Mouse (Mus musculus) frontal cortex, postnatal 10 days (tissue): ENCODE data around the gene Slc16a6.
"Not testable (repeated sequence)": the region's sequence is repeated elsewhere in the genome, so short reads cannot be mapped to it uniquely, and the experiment has no call there.

Experiments
- DNase-seq, 2 experiments: peaks; one replicate each; pipeline ENCODE4 v3.0.0; 2022; ENCODE audit warnings: low spot score in 2 of 2, mixed read lengths in 1 of 2

The Slc16a6 gene

DNA sequence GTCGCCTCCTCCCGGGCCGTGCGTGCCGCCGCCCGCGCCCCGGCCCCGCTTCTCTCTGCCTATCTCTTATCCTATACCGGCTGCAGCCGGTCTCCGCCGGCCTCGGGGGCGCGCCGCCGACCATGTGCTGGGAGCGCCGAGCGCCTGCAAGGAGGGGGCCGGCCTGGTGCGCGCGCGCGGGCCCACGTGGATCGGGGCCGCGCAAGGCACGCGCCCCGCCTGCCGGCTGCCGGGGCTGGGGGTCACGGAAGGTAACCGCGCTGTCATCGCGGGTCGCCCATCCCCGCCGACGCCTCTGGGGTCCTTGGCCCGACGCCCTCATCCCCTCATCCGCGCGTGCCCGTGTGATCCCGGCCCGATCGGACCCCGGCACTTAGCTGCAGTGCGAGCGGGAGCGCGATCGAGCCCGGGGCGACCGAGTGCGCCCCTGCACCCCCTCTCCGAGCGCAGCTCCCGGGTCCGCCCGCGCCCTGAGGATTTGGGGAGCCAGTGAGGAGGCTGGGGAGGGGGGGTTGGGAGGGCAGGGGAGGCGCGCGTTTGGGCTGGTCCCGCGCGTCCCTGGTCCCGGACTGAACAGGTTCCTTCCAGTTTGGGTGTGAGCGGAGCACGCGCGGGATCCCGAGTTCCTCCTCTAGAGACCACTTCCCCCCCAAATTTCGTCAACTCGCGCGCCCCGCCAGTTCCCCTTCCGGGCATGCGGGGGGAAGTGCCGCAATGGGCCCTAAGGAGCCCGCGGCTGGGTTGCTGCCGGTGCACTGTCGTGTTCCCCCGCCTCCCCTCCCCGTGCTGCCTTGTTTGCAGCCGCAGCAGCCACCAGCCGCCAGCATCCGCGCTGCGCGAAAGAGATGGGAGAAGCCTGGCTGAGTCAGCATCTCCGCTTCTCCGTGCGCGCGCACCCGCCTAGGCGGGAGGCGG, at the start of gene Slc16a6, which contains the start of gene Arsg:
Gene Slc16a6, minus strand, starts transcription at position 428 of the 915 bp plus-strand sequence.
Gene Arsg, plus strand, starts transcription at position 204 of the 915 bp plus-strand sequence.
- peak; percentile 83 to 85 for DNase-seq

DNA sequence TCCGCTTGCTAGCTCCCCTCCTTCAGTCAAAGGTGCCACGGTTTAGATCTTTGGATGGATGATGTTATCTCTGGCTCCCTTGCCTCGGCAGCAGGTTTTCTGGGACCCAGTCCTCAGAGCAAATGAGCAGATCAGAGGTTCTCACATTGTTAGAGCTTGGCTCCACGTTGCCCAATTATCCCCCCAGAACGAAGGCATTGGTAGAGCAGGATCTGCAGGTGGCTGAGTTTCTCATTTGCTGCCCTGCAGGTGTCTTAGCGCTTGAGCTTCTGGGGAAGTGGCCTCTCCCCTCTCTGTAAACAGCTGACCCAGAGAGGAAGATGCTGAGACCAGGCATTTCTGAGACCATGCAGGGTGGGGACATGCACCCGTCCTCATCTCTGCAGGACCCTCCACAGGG, 47.6 kb upstream of the Slc16a6 start:
- DNase-seq, result no peak

DNA sequence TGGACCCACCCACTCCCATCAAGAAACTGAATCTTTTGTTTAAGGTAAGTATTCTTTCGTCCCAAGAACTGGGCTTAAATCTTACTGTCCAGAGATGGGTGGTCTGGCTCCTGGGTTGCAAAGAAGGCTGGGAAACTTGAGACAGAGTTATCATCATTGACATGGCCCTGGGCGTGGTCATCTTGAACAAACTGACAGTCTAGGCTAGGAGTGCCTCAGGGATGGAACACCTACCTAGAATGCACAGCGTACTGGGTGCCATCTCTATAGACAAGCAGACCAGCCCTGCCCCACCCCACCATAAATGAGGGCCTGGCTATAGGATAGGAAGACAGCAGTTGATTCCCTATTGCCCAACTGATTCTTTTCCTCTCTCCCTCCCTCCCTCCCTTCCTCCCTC, 44.4 kb upstream of the Slc16a6 start:
- no peak for DNase-seq

DNA sequence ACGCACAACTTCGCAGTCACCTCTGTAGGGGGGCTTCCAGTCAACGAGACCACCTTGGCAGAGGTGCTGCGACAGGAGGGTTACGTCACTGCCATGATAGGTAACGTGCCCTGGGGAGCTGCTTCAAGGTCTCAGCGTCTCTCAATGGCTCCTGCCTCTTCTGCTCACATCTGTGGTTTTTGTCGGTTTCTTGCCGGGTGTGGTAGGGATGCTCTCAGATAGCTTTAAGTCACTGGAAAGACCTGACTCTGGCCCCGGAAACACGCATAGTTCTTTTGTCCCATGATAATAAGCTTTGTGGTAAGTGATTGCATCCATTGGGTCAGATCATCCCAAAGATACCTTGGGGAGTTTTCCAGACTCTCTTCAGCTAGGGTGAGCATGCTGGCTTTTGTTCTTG, 43.9 kb upstream of the Slc16a6 start:
- no peak for DNase-seq

DNA sequence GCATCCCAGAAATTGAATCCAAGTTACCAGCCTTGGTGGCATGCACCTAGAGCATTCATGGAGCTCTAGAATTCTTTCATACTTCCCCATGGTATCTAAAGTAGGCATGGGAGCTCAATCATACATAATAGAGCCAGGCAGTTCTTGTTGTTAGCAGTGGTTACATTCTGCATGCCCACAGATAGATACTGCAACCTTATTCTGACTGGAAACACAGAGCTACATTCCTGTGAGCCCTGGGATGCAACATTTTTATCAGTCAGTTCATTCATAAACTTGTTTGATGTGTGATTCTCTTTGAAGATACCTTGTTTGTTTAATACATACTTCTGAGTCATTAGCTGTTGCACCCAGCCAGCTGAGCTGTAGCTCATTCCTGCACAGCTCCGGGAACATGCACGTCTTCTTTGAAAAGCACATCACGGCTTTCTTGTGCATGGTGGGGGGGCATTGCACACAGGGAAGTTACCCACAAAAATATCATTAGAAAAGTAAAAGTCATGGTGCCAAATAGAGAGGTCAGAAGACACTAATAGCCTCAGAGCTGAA, 40.7 kb upstream of the Slc16a6 start:
- DNase-seq, result no peak

DNA sequence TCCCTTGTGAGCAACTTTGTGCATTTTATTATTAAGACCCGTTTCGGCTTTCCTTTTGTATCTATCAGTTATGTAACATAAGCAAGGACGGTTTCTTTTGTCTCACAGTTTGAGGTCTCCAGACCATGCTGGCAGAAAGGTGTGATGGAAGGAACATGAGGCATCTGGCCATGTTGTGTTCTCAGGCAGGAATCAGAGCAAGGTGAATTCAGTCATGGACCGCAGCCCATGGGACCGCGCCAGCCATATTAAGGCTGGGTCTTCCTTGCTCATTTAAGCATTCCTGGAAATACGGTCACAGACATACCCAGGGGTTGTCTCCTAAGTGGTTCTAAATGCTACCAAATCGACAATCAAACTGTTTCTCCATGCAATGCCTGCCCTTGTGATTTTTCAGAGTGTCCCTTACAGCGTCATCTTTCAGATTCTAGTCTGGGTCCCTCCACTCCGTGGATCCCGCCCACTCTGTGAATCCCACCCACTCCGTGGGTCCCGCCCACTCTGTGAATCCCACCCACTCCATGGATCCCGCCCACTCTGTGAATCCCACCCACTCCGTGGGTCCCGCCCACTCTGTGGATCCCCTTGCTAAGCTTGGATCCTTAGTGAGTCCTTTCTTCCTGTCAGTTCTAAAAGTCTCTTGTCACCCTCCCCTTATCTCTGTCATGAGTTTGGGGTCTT, 39.7 kb upstream of the Slc16a6 start:
- no peak for DNase-seq

DNA sequence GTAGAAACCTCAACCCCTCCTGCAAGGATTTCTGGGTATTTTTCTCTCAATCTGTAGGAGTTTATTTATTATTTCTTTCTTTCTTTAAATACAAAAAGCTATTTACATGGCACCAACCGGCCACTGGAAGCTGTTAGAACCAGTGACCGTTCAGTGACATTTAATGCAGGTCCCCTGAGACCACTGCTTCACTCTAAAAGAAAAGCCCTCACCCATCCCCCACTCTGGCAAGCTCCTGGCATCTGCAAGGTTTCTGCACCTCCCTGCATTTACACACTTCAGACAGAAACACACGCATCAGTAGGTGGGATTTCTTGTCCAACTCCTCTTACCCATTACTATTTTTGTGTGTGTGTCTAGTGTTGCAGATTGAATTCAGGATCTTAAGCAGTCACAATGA, 33.7 kb upstream of the Slc16a6 start:
- no peak for DNase-seq

DNA sequence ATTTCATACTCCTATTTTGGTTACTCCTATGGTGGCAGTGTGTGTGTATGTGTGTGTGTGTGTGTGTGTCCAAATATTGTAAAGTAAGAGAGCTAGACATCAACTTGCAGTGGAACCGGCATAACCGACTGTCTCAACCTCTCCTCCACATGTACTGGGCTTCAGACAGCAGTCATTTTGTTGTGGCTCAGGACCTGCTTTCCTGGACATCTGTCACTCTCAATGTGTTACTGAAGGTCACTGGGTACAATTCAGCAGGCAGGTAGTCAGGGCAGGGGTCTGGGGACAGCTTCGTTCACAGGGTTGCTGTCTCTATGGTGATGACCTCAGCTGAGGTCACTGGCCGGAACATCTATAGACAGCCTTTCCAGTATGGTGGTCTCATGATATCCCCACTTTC, 32.4 kb upstream of the Slc16a6 start:
- DNase-seq, result no peak

DNA sequence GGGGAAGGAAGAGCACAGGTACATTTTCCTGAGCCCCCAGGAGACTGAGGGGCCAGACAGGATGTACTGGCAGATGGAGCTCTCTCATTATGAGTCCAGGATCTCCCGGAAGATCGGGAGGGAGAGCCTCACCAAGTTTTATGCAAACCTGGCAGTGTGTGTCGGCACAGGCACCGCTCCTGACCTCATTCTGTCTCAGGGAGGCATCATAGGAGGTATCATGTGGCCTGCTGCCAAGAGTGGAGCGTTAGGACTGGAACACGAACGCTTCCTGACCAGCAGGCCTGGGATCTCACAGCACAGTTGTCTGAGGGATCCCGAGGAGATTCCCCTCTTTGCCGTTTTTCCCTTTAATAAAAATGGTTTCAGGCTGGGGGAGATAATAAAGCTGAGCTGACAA, 31.6 kb upstream of the Slc16a6 start:
- DNase-seq, result no peak

DNA sequence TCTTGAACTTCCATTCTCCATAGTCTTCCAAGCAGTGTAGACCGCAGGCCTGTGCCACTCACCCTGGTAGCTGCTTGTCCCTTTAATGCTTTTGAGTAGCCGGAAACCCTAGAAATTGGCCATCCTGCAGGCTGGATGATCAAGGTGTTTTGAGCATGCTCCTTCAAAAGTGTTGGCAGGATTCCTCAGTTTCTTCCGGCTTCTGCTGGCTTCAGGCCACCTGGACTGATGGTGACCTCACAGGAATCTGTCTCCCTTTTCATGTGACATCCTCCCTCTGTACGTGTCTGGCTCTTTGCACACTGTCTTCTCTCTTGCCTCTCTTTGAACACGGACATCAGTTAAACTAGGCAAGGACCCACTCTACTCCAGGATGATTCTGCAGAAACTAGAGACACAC, 26.8 kb upstream of the Slc16a6 start:
- DNase-seq, result no peak

DNA sequence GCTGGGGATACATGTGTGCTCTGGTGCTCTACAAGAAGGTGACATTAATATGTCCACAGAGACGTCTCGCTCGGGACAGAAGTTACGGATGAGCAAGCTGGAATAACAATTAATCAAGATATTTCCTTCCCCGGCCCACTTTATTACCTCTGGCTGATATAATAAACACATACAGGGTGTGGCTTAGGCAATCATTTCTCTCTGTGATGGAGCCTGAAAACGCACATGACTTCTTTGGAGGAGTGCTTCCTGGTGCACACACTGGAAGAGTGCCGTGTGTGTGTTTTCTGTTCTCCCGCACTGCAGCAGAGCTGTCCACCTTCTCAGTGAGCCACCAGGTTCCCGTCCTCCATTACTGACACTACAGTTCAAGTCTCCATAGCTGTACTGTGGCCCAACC, 24.6 kb upstream of the Slc16a6 start:
- no peak for DNase-seq

DNA sequence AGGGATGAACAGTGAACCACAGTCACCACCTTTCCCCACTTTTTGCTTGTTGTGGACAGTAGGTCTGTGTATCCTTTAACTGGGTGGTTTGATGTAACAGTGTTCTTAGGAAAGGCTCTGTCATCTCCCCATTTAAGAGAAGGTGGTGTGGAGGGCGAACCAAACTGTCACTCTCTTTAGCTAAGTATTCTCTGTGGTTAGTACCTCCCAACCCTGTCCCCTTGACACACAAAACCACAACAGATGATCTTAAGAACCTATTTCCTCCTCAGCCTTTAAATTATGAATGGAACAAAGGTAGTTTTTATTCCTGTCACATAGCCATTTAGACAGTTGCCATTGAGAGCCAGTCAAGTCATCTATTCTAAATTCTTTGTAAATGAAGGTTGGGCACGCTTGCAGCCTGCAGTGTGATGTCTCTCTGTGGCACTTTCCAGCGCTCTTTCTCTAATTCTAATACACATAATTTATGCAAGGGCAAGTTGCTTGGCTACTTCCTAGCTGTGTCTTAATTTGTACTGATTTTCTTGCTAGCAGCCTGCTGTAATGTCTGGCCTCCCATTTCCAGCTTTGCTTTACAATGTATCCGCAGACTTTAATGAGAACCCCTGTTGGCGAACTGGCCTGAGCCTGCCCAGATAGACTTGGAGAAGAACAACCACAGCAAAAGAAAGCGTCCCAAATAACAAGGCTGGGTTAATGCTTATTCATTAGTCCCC, 23.8 kb upstream of the Slc16a6 start:
- no peak for DNase-seq

DNA sequence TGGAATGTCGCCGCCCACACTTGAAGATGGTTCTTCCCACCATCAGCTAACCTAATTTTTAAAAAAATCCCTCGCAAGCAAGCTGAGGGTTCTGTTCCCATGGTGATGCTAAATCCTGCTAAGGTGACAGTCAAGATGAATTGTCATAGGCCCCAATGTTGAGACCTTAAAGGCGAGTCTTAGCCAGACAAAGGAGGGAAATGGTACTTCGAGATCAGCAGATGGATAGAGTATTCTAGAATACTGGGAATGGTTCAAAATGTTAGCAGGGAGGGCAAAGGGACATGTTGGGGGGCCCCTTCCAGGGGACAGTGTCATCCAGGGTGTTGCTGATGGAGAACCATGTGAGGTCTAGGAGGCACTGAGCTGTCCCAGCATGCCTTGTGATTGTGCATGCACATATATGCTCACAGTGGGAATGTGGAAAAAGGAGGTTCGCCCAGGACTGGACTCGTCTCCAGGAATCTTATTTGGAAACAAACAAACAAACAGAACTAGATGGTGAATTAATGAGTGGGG, 23.1 kb upstream of the Slc16a6 start:
- no peak for DNase-seq

DNA sequence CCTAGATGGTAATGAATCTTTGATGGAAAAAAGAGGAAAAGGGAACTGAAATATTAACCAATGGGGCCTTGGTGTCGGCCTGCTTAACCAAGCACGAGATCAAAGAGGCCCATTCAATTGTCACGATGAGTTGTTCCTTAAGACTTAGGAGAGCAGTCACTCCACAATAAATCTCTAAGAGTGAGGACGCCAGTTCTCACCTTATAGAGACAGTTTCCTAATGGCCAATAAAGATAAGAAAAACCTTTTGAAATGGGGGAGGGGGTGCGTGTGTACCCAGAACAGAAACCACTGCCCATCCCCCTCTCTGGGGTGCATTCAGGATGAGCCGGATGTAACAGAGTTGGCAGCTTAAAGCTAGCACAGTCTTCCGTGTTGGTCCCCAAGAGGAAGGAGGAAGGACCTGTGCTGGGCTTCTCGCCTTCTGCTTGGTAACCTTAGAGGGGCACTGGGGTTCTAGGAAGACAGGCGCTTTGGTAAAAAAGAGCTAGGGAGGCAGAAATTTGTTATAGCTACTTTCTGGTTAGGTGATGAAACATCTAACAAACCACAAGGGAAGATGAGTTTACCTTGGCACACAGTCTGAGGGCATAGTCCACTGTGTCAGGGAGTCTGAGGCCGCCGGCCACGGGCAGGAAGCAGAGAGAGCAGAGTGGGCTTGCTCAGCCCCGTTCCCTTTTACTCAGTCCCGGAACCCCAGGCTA, 22.5 kb upstream of the Slc16a6 start:
- DNase-seq, result no peak

DNA sequence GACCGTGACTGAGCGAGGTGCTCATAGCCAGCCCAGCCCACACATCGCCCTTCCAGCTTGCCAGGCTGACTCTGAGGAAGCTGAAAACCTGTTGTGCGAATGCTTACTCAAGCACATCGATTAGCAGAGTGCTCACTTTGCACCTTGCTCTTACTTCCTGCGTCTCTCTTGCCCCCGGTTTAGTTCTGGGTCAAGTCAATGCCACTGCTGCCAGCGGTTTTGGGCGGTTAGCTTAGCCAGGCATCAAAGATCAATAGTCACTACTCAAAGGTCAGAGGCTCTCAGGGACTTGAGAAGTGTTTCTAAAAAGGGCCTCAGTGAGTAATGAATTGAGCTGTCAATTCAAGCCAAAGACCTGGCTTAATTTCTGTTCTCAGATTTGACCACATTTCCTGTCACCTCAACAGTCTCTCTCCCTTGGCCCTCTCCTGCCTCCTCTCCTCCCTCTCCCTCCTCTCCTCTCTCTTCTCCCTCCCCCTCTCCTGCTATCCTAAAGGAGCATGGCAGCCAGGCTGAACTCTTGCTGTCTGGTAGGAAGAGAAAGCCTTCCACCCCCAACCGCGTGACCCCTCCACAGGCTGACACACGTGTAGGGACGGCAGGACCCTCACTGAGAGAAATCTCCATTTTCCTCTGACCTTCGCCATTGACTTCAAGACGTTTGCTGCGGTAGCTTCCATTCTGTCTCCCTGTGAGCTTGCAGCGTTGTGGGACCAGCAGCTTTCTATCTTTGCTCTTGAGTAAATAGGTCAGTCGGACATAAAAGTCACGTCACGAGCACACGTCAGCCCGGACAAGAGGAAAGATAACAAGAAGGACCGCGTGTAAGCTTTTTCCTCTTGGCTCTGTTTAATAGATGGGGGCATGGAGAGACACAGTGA, 21.7 kb upstream of the Slc16a6 start:
- no peak for DNase-seq

DNA sequence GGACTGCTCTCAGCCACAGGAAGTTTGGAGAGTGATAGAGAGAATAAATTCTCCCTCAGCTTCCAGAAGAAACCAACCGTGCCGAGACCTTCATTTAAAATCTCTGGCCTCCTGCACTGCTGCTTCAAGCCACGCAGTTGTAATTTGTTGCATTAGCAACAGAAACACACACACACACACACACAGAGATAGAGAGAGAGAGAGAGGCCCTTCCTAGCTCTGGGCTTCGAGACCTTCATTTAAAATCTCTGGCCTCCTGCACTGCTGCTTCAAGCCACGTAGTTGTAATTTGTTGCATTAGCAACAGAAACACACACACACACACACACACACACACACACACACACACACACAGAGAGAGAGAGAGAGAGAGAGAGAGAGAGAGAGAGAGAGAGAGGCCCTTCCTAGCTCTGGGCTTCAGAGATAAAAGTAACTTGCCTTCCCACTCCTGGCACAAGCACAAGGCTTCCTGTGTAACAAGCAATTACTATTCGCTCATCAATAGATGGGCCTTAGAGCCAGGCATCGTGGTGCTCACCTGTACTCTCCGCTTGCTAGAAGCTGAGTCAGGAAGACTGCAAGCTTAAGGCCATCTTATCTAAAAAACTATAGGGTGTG, 19.6 kb upstream of the Slc16a6 start:
- DNase-seq, result not testable (repeated sequence)

DNA sequence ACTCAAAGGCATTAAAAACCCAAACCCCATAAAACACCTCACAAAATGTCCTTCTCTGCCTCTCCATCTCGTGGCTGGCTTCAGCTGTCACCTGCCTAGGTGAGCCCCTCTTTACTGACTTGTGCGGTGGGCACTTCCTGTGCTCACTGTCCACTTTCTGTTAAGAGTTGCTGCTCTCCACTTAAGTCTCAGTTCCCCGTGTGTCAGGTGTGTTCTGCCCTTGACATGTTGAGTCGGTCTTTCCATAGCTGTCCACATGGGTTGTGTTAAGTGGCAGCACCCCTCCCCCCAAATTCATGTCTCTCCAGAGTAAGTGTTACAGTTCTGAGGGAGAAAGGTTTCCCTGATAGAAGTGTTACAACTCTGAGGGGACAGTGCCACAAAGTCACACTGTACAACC, 18.4 kb upstream of the Slc16a6 start:
- no peak for DNase-seq

DNA sequence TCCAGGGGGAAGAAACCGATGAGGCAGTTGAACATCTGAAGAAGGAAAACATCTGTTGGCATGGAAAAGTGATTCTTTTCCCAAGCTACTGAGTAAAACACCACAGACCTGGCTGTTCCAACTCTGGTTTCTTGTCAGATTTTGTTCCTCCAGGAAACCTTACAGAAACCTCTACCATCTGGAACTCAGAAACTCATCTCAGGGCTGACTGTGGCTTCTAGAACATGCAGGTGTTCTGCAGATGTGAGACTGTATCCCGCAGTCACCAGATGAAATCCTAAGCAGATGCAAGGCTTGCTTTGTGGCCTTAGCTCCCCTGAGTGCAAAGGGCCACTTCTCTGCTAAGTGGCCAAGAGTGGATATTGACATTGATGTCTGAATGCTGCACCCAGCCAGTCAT, 16.4 kb upstream of the Slc16a6 start:
- DNase-seq, result no peak

DNA sequence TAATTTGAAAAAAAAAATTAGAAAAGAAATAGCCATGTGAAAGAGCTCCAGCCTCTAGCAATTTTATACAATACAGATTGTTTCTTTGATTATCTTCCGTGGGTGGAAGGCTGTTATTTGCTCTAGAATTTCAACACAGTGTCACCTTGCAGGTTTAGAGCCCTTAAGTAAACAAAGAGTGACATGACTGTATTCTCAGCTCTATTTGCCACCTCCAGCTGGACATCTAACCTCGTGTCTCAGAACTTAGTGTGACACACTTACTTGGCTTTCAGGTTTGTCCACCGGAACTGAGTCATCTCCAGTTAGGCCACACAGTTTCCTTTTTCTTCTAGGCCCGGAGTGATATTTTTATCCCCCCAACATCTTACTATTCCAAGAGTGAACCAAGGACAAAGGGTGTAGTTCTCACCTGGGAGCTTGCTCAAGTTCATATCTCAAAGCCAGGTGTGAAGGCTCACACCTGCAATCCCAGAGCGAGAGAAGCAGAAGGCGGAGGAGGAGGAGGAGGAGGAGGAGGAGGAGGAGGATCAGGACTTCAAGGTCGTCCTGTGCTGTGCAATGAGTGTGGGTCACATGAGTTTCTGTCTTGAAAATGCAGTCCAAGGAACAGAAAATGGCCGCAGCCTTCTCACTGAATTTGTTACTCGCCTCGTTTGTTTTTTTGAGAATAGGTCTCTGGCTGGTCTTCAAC, 14.7 kb upstream of the Slc16a6 start:
- no peak for DNase-seq
